Mouse (Mus musculus): ENCODE measurements around the gene Unc5b. TPM values are rescaled to one million over a fixed set of nuclear protein-coding genes. Genes with fewer than 3 reads are reported as not detected.
"Not testable (repeated sequence)": the region's sequence is repeated elsewhere in the genome, so short reads cannot be mapped to it uniquely, and the experiment has no call there.

Unc5b gene
- polyA plus RNA-seq (2016; fragmentation: Nextera tagmentation; extraction: Ambion mirVana), result 2.4 and 2.6 TPM in 2 replicates

DNA sequence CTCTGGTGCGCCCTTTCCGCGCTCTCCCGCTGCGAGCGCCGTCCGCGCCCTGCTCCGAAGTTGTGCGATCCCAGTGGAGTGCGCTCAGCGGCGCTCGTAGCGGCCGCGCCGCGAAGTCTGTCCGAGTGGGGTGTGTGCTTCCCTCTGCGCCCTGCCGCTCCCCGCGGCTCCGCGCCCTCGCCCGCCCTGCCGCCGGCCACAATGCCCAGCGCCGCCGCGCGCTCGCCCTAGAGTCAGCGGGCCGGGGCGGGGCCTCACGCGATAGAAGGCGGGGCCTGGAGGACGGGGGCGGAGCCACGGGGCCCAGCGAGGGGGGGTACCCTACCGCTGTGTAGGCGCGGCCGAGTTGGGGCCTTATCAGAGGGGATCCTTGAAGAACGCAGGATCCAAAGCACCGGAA is at the start of gene Unc5b:
Gene Unc5b, minus strand, starts transcription at position 203 of the 400 bp plus-strand sequence.
- Histone ChIP-seq H3K27ac (peak within 1 kb of the TSS; percentile 86), H3K36me3 (no peaks in the 10 kb centered on the region), H3K27me3 (ENCODE audit: insufficient read depth, poor library complexity, severe bottlenecking) (peaks cover 99% of the 10 kb centered on the region), H3K9me3 (no peaks in the 10 kb centered on the region; the same call in 1 of the 2 replicates), H3K4me1 (replicated peaks) (peaks cover 60% of the 10 kb centered on the region), H3K4me3 (peak within 1 kb of the TSS; percentile 73)
- peak; percentile 89 for DNase-seq (ENCODE audit: low spot score)
- under 1% methylated on average over 53 of the region's 53 CpGs for WGBS

DNA sequence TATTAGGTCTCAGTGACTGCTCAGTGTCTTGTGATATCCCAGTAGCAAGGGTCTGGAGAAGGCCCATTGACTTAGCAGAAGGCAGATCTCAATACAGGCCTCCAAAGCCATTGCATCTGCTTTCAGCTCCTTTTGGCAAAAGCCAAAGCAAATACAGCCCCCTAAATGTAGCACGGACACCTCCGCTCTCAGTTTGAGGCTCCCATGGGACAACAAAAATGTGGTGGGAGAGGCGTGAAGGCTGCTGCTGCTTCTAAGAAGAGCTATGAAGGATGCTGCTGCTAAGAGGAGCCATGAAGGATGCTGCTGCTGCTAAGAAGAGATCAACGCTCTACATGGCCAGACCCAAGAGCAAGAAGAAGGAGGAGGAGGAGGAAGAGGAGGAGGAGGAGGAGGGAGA is 48.4 kb upstream of the Unc5b start:
- no peak overlapping the region for H3K27ac ChIP-seq
- H3K4me3 ChIP-seq, result no peak overlapping the region
- no peak for DNase-seq (ENCODE audit: low spot score)
- H3K9me3 ChIP-seq, result no peaks in the 10 kb centered on the region
- H3K4me1 ChIP-seq (replicated peaks), result 0 out of 2 replicates have a peak, but pooled peaks cover under 1% of the 10 kb centered on the region
- 89% methylated on average over 4 of the region's 4 CpGs for WGBS
- no peaks in the 10 kb centered on the region for H3K36me3 ChIP-seq
- peaks cover 32% of the 10 kb centered on the region; the same call in 1 of the 2 replicates for H3K27me3 ChIP-seq (ENCODE audit: insufficient read depth, poor library complexity, severe bottlenecking)

DNA sequence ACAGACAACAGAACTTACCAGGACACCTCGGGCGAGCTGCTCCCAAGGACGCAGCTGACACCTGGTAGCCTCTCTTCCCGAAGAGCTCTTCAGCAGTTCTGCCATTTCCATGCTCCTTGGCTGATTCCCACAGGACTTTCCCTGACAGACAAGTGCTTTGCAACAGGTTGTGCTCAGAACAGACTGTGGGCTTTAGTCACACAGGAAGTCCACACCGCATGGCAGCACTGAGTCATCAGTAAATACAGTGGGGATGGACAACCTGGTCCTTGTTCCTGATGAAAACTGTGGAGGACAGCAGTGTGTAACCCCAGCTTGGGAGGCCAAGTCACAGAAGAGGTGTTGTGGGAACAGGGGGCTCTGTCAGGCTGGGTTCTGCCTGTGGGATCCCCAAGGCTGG is 45.7 kb upstream of the Unc5b start:
- no peak for DNase-seq (ENCODE audit: low spot score)
- Histone ChIP-seq H3K9me3 (no peaks in the 10 kb centered on the region), H3K27me3 (ENCODE audit: insufficient read depth, poor library complexity, severe bottlenecking) (peaks cover 10% of the 10 kb centered on the region; the same call in 1 of the 2 replicates), H3K36me3 (no peaks in the 10 kb centered on the region), H3K27ac (peak overlapping the region; percentile 23; the same call in 1 of the 2 replicates), H3K4me3 (no peak overlapping the region), H3K4me1 (replicated peaks) (no peaks in the 10 kb centered on the region)
- 89% methylated on average over 5 of the region's 5 CpGs for WGBS

DNA sequence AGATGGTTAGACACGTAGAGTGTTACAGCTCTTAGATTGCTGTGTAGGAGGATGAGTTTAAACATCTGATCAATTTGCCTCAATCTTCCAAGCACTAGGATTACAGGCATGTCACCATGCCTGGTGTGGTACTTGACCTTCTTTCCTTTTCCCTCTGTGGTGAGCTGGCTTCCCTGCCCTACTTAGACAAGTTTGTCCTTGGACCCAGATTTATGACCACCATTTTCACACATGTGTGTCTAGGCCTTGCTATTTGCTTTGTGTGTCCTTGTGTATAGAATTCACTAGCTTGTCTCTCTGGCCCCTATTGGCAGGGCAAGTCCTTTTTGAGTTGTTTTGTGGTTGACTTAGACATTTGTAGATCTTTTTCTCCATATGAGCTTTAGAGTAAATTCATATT is 43.6 kb upstream of the Unc5b start:
- Histone ChIP-seq H3K36me3 (no peaks in the 10 kb centered on the region), H3K27me3 (ENCODE audit: insufficient read depth, poor library complexity, severe bottlenecking) (peaks cover 7% of the 10 kb centered on the region; the same call in 1 of the 2 replicates), H3K27ac (no peak overlapping the region), H3K9me3 (no peaks in the 10 kb centered on the region), H3K4me1 (replicated peaks) (no peaks in the 10 kb centered on the region), H3K4me3 (no peak overlapping the region)
- no peak for DNase-seq (ENCODE audit: low spot score)
- WGBS, result 93% methylated on average over 1 of the region's 1 CpGs

DNA sequence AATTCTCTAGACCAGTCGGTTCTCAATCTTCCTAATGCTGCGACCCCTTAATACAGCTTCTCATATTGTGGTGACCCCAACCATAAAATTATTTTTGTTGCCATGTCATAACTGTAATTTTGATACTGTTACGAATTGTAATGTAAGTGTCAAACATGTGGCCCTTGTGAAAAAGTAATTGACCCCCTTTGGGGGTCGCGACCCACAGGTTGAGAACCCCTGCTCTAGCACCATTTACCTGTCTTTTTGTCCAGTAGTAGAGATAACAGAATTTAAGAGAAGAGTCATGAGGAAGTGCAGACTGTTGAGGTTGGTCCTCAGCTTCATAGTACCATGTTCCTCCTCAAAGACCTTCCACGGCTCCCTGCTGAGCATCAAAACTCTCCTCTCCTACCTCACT is 31.9 kb upstream of the Unc5b start:
- H3K27me3 ChIP-seq (ENCODE audit: insufficient read depth, poor library complexity, severe bottlenecking), result peaks cover 3% of the 10 kb centered on the region
- H3K9me3 ChIP-seq, result no peaks in the 10 kb centered on the region
- no peaks in the 10 kb centered on the region for H3K36me3 ChIP-seq
- no peak for DNase-seq (ENCODE audit: low spot score)
- H3K4me1 ChIP-seq (replicated peaks), result peaks cover 10% of the 10 kb centered on the region
- 84% methylated on average over 6 of the region's 6 CpGs for WGBS
- no peak overlapping the region for H3K27ac ChIP-seq
- H3K4me3 ChIP-seq, result no peak overlapping the region

DNA sequence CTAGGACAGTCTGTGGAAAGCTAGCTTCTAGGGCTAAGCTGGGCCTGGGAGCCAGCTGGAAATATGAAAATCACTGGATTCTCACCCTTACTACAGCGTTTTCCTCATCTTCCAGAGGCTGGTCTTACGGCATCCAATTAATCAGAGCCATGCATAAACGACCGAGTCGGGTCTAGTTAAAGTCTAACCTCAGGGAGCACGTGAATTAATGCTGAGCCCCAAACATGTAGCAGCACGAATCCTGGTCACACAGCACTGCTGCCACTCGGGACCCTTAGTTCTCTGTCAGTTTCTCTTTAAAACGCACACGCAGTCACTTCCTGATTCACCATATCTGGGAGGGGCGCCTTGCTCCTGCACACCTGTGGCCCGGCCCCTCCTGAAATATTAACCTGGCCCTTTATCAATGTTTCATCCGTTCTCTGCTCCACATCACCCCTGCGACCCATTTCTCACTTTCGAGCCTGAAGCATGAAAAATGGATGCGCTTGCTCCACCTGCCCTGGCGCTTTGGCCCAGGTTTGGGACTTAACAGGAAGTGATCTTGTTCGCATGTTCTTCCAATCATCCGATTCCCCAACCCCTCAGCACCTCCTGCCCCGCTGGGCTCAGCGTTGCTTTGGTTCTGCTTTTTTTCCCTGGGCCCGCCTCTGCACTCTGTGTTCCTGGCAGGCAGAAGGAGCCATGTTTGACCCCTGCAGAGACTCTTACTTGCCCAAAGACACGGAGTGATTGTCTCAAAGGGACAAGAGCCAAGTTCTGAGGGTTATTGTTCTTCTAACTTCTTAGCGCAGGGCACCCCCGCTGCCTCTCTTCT is 31.3 kb upstream of the Unc5b start:
- peaks cover 3% of the 10 kb centered on the region for H3K27me3 ChIP-seq (ENCODE audit: insufficient read depth, poor library complexity, severe bottlenecking)
- H3K36me3 ChIP-seq, result no peaks in the 10 kb centered on the region
- H3K9me3 ChIP-seq, result no peaks in the 10 kb centered on the region
- H3K4me3 ChIP-seq, result no peak overlapping the region
- WGBS, result 62% methylated on average over 25 of the region's 25 CpGs
- no peak overlapping the region for H3K27ac ChIP-seq
- DNase-seq (ENCODE audit: low spot score), result no peak
- peaks cover 10% of the 10 kb centered on the region for H3K4me1 ChIP-seq (replicated peaks)

DNA sequence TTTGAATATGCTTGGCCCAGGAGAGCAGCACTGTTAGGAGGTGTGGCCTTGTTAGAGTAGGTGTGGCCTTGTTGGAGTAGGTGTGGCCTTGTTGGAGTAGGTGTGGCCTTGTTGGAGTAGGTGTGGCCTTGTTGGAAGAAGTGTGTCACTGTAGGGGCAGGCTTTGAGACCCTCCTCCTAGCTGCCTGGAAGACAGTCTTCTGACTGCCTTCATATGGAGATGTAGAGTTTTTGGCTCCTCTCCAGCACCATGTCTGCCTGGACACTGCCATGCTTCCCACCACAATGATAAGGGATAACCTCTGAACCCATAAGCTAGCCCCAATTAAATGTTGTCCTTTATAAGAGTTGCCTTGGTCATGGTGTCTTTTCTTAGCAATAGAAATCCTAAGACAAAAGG is 13.9 kb upstream of the Unc5b start:
- not testable (repeated sequence) for DNase-seq (ENCODE audit: low spot score); H3K27ac ChIP-seq; H3K36me3 ChIP-seq; H3K9me3 ChIP-seq; H3K4me3 ChIP-seq; H3K4me1 ChIP-seq (replicated peaks); H3K27me3 ChIP-seq (ENCODE audit: insufficient read depth, poor library complexity, severe bottlenecking)

DNA sequence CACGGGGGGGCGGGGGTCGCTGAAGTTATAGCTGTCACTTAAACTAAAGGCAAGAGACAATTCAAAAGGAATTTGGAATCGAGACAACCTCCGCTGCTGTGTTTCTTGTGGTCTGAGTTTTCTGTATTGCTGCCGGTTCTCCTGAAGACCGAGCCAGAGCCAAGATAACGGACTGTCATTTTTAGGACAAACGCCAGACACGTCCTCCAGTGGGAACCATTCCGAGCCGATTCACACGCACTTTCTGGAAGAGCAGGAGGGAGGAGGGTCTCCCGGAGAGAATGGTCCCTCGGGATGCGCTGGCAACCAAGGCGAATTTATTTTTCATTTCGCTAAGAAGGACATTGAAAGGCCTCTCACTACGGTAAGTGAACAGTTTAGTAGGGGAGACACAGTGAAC is 7.4 kb upstream of the Unc5b start:
- Histone ChIP-seq H3K27ac (no peak overlapping the region), H3K4me1 (replicated peaks) (0 out of 2 replicates have a peak, but pooled peaks cover 8% of the 10 kb centered on the region), H3K27me3 (ENCODE audit: insufficient read depth, poor library complexity, severe bottlenecking) (peaks cover 42% of the 10 kb centered on the region), H3K36me3 (no peaks in the 10 kb centered on the region), H3K4me3 (no peak overlapping the region), H3K9me3 (no peaks in the 10 kb centered on the region)
- 72% methylated on average over 19 of the region's 19 CpGs for WGBS
- no peak for DNase-seq (ENCODE audit: low spot score)

DNA sequence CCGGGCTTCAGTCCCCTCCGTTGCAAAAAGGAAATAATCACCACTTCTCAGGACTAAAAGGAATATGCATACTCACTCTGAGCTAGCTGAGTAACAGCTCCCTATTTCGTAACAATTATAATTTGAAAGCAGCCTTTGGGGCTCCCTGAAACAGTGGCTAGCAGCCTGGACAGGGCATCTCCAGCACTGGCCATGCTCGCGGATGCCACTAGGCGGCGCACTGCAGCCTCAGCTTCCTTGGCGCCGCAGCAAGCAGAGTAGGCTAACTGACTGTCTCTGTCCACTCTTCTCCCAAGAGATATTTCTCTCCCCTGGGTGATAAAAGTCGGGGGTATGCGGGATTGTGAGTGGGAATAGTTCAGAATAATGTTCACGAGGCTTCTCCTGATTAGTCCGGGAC is 3.6 kb upstream of the Unc5b start:
- Histone ChIP-seq H3K9me3 (no peaks in the 10 kb centered on the region; the same call in 1 of the 2 replicates), H3K27me3 (ENCODE audit: insufficient read depth, poor library complexity, severe bottlenecking) (peaks cover 78% of the 10 kb centered on the region), H3K36me3 (no peaks in the 10 kb centered on the region), H3K4me1 (replicated peaks) (peaks cover 30% of the 10 kb centered on the region), H3K4me3 (no peak overlapping the region), H3K27ac (no peak overlapping the region)
- 2% methylated on average over 13 of the region's 13 CpGs for WGBS
- peak; percentile 82 for DNase-seq (ENCODE audit: low spot score)

DNA sequence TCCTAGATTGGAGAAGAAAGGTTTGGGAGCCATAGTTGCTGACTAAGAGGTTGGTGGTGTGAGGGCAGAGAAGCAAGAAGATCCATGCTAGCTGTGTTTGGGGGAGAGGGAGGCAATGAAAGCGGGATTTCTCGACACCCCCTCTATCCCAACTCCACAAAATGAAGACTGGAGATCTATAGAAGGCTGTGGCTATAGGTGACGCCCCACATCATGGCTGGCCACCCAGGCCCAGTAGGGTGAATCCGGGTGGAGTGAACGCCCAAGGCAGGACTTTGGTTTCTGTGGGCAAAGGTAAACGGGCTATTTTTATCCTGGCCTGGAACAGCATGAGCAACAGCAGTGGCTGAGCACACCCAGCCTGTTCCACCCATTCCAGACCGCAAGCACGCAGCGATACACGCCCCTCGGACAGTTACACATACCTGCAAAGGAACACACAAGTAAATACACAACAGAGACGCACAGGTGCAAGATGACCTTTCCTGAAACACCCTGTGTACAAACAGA is 1.3 kb upstream of the Unc5b start:
- Histone ChIP-seq H3K27ac (no peak overlapping the region), H3K4me3 (no peak overlapping the region), H3K36me3 (no peaks in the 10 kb centered on the region), H3K27me3 (ENCODE audit: insufficient read depth, poor library complexity, severe bottlenecking) (peaks cover 99% of the 10 kb centered on the region), H3K9me3 (no peaks in the 10 kb centered on the region; the same call in 1 of the 2 replicates), H3K4me1 (replicated peaks) (peaks cover 46% of the 10 kb centered on the region)
- WGBS, result 75% methylated on average over 12 of the region's 12 CpGs
- no peak for DNase-seq (ENCODE audit: low spot score)

DNA sequence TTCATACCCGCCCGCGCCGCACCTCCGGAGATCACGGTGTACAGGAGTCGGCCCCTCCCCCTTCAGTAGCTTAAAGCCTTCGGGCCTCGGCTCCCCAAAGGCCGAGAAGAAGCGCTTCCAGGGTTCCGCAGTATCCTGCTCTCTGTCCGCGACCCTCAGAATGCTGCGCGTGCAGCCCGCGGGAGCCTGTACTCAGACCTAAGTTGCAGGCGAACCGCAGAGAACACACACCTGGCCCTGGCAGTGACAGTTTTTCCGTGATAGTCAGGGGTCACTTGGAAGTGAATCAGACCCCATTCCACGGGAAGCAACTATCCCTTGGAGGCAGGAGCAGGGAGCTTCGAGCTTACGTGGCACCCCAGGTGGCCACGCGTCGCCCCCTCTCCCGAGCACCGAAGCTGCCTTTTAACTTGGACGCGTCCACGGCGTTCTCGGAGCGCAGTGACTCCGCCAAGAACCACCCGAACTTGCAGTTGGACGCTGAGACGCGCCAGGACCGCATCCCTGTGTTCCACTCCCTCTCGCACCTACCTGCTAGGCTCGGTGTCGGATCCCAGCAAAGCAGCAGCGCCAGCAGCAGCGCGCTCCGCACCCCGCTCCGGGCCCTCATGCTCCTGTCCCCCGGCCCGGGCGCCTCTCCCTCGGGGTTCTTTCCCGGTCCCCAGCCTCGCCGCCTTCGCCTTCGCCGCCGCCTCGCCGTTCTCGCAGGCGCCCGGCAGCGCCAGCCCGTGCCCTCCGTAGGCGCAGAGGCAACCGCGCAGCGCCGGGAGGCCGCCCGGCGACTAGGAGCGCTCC is 628 bp downstream of the Unc5b start:
- Histone ChIP-seq H3K27ac (peak overlapping the region; percentile 86), H3K27me3 (ENCODE audit: insufficient read depth, poor library complexity, severe bottlenecking) (peaks cover 100% of the 10 kb centered on the region), H3K4me3 (peak overlapping the region; percentile 73), H3K36me3 (no peaks in the 10 kb centered on the region), H3K4me1 (replicated peaks) (peaks cover 66% of the 10 kb centered on the region), H3K9me3 (no peaks in the 10 kb centered on the region; the same call in 1 of the 2 replicates)
- WGBS, result under 1% methylated on average over 78 of the region's 78 CpGs
- DNase-seq (ENCODE audit: low spot score), result no peak

DNA sequence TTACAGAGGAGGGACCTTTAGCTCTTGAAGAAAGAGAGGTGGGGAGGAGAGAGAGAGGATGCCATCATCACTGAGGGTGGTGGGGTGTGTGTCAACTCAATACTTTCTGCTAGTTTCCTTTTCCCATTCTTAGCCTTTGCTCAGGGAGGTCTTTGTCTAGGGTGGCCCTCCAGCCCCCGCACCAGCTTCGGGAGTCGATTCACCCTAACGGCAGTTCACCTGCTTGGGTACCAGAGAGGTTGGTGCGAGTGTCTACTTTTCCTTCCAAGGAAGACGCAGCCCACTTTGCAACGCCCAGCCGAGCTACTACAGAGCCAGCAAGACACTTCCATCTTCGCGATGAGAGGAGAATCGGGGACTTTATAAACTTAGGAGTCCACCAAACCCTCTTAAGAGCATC is 1.4 kb downstream of the Unc5b start:
- peaks cover 67% of the 10 kb centered on the region for H3K4me1 ChIP-seq (replicated peaks)
- H3K27ac ChIP-seq, result no peak overlapping the region

More for the DNA sequence above, 1.4 kb downstream of the Unc5b start:
- WGBS, result 2% methylated on average over 11 of the region's 11 CpGs
- no peak for DNase-seq (ENCODE audit: low spot score)
- no peaks in the 10 kb centered on the region; the same call in 1 of the 2 replicates for H3K9me3 ChIP-seq
- no peaks in the 10 kb centered on the region for H3K36me3 ChIP-seq
- H3K4me3 ChIP-seq, result peak overlapping the region; percentile 73
- H3K27me3 ChIP-seq (ENCODE audit: insufficient read depth, poor library complexity, severe bottlenecking), result peaks cover 100% of the 10 kb centered on the region

All from hindbrain, embryonic 10.5 days (tissue).